Mouse (Mus musculus): ENCODE results near the gene Txnip. TPM values are rescaled to one million over a fixed set of nuclear protein-coding genes. Genes with fewer than 3 reads are reported as not detected.

Txnip gene
- total and polyA plus RNA-seq, 3 experiments = 19.5 to 1,322 (median 307) TPM

- Histone ChIP-seq H3K9me3 (replicated peaks) (no peaks in the 10 kb centered on the region), H3K27me3 (ENCODE audit: insufficient read depth, low read length) (peaks cover 20% of the 10 kb centered on the region), H3K36me3 (replicated peaks) (peaks cover 12% of the 10 kb centered on the region), H3K4me3 (ENCODE audit: low read depth, low read length) (no peak overlapping the region), H3K4me1 (ENCODE audit: insufficient read depth, low read depth, low read length) (peaks cover 34% of the 10 kb centered on the region)
- ATAC-seq (ENCODE audit: extremely low read depth, insufficient number of reproducible peaks, low FRiP score, poor library complexity, severe bottlenecking) (no peak), DNase-seq (ENCODE audit: low spot score) (no peak)
- TF ChIP-seq POLR2AphosphoS5 (IDR thresholded peaks at IDR 0.05; ENCODE audit: insufficient replicate concordance, low read depth, low read length) (no peak), GATA1 (IDR thresholded peaks at IDR 0.05; ENCODE audit: borderline replicate concordance, low read length) (no peak), CTCF (IDR thresholded peaks at IDR 0.05; ENCODE audit: low read depth, low read length) (no peak), GATA2 (IDR thresholded peaks at IDR 0.05; ENCODE audit: borderline replicate concordance, low read depth, low read length) (no peak), TAL1 (conservative IDR thresholded peaks at IDR 0.05; ENCODE audit: low read depth, low read length) (no peak)
Measured at GRCm38 (mm10) chr3:96575272-96575984, 17.7 kb downstream of the Txnip start.

DNA sequence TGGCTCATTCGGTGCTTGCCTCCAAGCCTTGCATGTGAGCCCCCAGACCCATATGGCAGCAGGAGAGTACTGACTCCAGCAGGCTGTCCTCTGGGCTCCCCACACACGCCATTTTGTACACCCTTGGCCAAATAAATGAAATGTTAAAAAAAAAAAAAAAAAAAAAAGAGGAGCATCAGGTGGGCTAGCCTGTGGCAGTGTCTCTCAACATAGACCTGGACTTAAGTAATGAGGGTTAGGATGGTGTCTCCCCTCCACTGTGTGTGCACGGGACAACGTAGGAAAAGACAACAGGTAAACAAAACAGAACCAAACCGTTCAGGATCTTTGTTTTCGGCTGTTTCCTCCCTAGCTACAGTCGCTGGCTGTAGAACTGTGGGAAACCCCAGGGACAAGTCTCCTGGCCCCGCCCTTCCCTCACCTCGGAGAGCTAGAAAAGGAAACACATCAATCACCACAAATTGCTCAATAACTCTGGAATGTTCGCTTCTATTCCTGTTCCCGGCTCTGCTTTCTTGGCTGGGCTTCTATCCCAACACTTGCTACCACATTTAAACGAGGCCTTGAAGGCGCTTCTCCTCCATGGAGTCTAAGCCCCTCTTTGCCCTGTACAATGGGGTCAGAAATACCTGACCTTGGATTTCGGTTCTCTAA, 18.4 kb downstream of the Txnip start:
- H3K4me3 ChIP-seq (ENCODE audit: low read depth, low read length) = no peak overlapping the region
- H3K27me3 ChIP-seq (ENCODE audit: insufficient read depth, low read length) = peaks cover 20% of the 10 kb centered on the region
- ATAC-seq (ENCODE audit: extremely low read depth, insufficient number of reproducible peaks, low FRiP score, poor library complexity, severe bottlenecking) (no peak), DNase-seq (ENCODE audit: low spot score) (no peak)
- no peaks in the 10 kb centered on the region for H3K9me3 ChIP-seq (replicated peaks)
- TF ChIP-seq GATA2 (IDR thresholded peaks at IDR 0.05; ENCODE audit: borderline replicate concordance, low read depth, low read length) (no peak), GATA1 (IDR thresholded peaks at IDR 0.05; ENCODE audit: borderline replicate concordance, low read length) (no peak), TAL1 (conservative IDR thresholded peaks at IDR 0.05; ENCODE audit: low read depth, low read length) (no peak), CTCF (IDR thresholded peaks at IDR 0.05; ENCODE audit: low read depth, low read length) (no peak), POLR2AphosphoS5 (IDR thresholded peaks at IDR 0.05; ENCODE audit: insufficient replicate concordance, low read depth, low read length) (no peak)
- H3K4me1 ChIP-seq (ENCODE audit: insufficient read depth, low read depth, low read length) = peaks cover 40% of the 10 kb centered on the region
- peaks cover 16% of the 10 kb centered on the region for H3K36me3 ChIP-seq (replicated peaks)

DNA sequence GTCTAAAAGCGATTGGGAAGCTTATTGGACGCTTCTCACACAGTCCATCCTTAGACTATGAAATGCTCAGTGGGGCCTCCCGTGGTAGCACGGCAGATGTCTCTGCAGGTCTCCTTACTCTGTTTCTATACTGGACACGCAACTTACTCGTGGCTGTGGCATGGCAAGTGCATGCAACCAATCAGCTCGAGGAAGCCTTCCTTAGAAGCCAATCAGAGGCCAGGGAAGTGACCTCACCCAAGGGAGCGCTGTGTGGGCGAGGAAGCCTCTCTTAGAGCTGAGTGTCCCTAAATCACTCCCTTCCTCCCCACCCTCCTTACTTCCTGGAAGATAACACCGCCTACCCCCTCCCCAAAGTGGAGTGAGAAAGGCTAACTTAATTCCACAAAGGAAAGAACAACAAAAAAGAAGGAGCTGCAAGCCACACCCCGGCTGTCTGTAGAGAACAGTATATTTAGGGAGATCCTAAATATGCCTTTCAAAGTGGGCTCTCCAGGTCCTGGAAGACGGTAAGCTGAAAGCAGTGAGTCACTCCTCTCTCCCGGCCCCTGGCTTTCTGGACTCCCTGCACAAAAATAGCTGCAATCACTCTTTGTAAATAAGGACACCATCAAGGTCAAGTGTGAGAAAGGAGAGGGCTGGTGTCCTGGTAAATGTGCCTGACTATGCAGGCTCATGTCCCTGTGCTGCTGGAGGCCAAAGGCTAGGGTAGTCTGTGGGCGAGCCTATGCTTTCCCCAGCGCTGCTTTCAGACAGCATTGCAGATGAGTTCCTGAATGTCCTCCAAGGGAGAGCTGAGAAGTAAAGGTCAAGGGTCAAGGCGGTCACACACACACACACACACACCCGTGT, 19.2 kb downstream of the Txnip start, which contains the start of gene Gm16253:
Gene Gm16253 (plus strand): TSS at position 295 of the 852 bp plus-strand sequence.
- TF ChIP-seq TAL1 (conservative IDR thresholded peaks at IDR 0.05; ENCODE audit: low read depth, low read length) (no peak), GATA2 (IDR thresholded peaks at IDR 0.05; ENCODE audit: borderline replicate concordance, low read depth, low read length) (no peak), CTCF (IDR thresholded peaks at IDR 0.05; ENCODE audit: low read depth, low read length) (no peak), GATA1 (IDR thresholded peaks at IDR 0.05; ENCODE audit: borderline replicate concordance, low read length) (no peak), POLR2AphosphoS5 (IDR thresholded peaks at IDR 0.05; ENCODE audit: insufficient replicate concordance, low read depth, low read length) (no peak)
- DNase-seq (ENCODE audit: low spot score) (peak; percentile 78), ATAC-seq (ENCODE audit: extremely low read depth, insufficient number of reproducible peaks, low FRiP score, poor library complexity, severe bottlenecking) (peak; percentile 95)
- peaks cover 37% of the 10 kb centered on the region for H3K4me1 ChIP-seq (ENCODE audit: insufficient read depth, low read depth, low read length)
- peaks cover 14% of the 10 kb centered on the region for H3K27me3 ChIP-seq (ENCODE audit: insufficient read depth, low read length)
- peaks cover 23% of the 10 kb centered on the region for H3K36me3 ChIP-seq (replicated peaks)
- H3K9me3 ChIP-seq (replicated peaks) = no peaks in the 10 kb centered on the region
- H3K4me3 ChIP-seq (ENCODE audit: low read depth, low read length) = no peak within 1 kb of the TSS

DNA sequence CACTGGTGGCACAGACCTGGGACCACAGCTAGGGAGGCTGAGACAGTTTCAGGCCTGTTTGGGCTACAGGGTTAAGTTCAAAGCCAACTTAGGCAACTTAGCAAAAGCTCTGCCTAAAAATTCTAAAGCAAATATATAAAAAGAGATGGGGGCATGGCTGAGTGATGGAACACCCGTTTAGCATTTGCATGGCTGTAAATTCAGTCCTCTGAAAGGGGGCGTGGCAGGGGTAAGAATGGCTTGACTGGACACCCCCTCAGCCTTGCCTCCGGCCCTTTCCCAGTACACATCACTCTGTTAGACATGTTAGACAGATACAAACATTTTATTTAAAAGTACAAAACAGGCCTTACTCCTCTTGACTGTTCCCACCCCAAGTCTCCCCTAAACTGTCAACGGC, 19.8 kb downstream of the Txnip start:
- ATAC-seq (ENCODE audit: extremely low read depth, insufficient number of reproducible peaks, low FRiP score, poor library complexity, severe bottlenecking) (no peak), DNase-seq (ENCODE audit: low spot score) (no peak)
- Histone ChIP-seq H3K9me3 (replicated peaks) (no peaks in the 10 kb centered on the region), H3K4me3 (ENCODE audit: low read depth, low read length) (no peak overlapping the region), H3K27me3 (ENCODE audit: insufficient read depth, low read length) (peaks cover 13% of the 10 kb centered on the region; the same call in 1 of the 2 replicates), H3K4me1 (ENCODE audit: insufficient read depth, low read depth, low read length) (peaks cover 33% of the 10 kb centered on the region), H3K36me3 (replicated peaks) (peaks cover 24% of the 10 kb centered on the region)
- TF ChIP-seq GATA2 (IDR thresholded peaks at IDR 0.05; ENCODE audit: borderline replicate concordance, low read depth, low read length) (no peak), POLR2AphosphoS5 (IDR thresholded peaks at IDR 0.05; ENCODE audit: insufficient replicate concordance, low read depth, low read length) (no peak), CTCF (IDR thresholded peaks at IDR 0.05; ENCODE audit: low read depth, low read length) (no peak), GATA1 (IDR thresholded peaks at IDR 0.05; ENCODE audit: borderline replicate concordance, low read length) (no peak), TAL1 (conservative IDR thresholded peaks at IDR 0.05; ENCODE audit: low read depth, low read length) (no peak)

DNA sequence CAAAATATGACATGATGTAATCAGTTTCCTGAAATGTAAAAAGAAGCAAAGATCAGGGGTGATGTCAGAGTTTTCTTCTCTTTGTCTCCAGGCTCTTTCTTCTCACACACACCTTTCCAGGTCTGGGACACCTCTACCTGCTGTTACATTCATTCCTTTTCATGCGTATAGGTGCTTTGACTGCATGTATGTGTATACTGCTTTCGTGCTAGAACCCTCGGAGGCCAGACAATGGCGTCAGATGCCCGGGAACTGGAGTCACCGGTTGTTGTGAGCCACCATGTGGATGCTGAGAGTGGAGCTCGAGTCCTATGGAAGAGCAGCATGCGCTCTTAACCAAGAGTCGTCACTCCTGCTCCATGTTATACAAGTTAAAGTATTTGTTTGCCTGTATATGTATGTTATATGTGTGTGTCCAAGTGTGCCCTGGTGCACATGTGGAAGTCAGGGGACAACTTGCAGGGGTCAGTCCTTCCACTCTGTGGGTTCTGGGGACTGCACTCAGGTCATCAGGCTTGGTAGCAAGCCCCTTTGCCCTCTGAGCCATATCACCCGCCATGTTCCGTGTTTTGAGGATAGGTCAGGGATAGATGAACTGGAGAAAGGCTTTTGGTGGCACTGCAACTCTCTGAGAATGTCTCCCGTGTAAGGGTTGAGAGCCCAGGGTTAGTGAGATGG, 20.9 kb downstream of the Txnip start:
- H3K4me1 ChIP-seq (ENCODE audit: insufficient read depth, low read depth, low read length) = peaks cover 29% of the 10 kb centered on the region
- H3K27me3 ChIP-seq (ENCODE audit: insufficient read depth, low read length) = 0 out of 2 replicates have a peak, but pooled peaks cover 8% of the 10 kb centered on the region
- TF ChIP-seq CTCF (IDR thresholded peaks at IDR 0.05; ENCODE audit: low read depth, low read length) (no peak), GATA2 (IDR thresholded peaks at IDR 0.05; ENCODE audit: borderline replicate concordance, low read depth, low read length) (no peak), POLR2AphosphoS5 (IDR thresholded peaks at IDR 0.05; ENCODE audit: insufficient replicate concordance, low read depth, low read length) (no peak), GATA1 (IDR thresholded peaks at IDR 0.05; ENCODE audit: borderline replicate concordance, low read length) (no peak), TAL1 (conservative IDR thresholded peaks at IDR 0.05; ENCODE audit: low read depth, low read length) (no peak)
- H3K9me3 ChIP-seq (replicated peaks) = no peaks in the 10 kb centered on the region
- DNase-seq (ENCODE audit: low spot score) = no peak
- no peak overlapping the region for H3K4me3 ChIP-seq (ENCODE audit: low read depth, low read length)
- peaks cover 24% of the 10 kb centered on the region for H3K36me3 ChIP-seq (replicated peaks)
- ATAC-seq (ENCODE audit: extremely low read depth, insufficient number of reproducible peaks, low FRiP score, poor library complexity, severe bottlenecking) = no peak
